Mouse (Mus musculus) kidney, embryonic 16.5 days (tissue): ENCODE measurements around the gene Kbtbd12. TPM values are rescaled to one million over a fixed set of nuclear protein-coding genes. Genes with fewer than 3 reads are reported as not detected.

Experiments used
- ATAC-seq: fragments of 200-750 bp; cut with Nextera tagmentation; 2 replicates; pipeline ENCODE4 v1.8.0; 2017; ENCODE audit warnings: moderate TSS enrichment; ENCODE audit not compliant: low FRiP score, low TSS enrichment
- H3K27ac ChIP-seq: fragments of 300-500 bp; sonication (generic); 2 replicates; pipeline ENCODE4 v1.5.1; 2014; ENCODE audit warnings: low read length
- H3K27me3 ChIP-seq: fragments of 300-500 bp; sonication (generic); 2 replicates; pipeline ENCODE4 v1.6.1; 2014; ENCODE audit warnings: low read length, control low read depth, mixed read lengths; ENCODE audit not compliant: insufficient read depth
- H3K36me3 ChIP-seq: fragments of 300-500 bp; sonication (generic); 2 replicates; pipeline ENCODE4 v1.6.1; 2014; ENCODE audit warnings: low read length, control low read depth, mixed read lengths; ENCODE audit not compliant: insufficient read depth
- H3K4me1 ChIP-seq: fragments of 300-500 bp; sonication (generic); 2 replicates; pipeline ENCODE4 v1.6.1; 2014; ENCODE audit warnings: low read length, control low read depth, mixed read lengths; ENCODE audit not compliant: insufficient read depth
- H3K4me2 ChIP-seq: fragments of 300-500 bp; sonication (generic); replicated peaks from 2 replicates; pipeline ENCODE4 v1.6.1; 2014; ENCODE audit warnings: low read depth, low read length
- H3K4me3 ChIP-seq: fragments of 300-500 bp; sonication (generic); 2 replicates; pipeline ENCODE4 v1.5.1; 2014; ENCODE audit warnings: mild to moderate bottlenecking, low read length
- H3K9ac ChIP-seq: fragments of 300-500 bp; sonication (generic); replicated peaks from 2 replicates; pipeline ENCODE4 v1.6.1; 2014; ENCODE audit warnings: low read length
- H3K9me3 ChIP-seq: fragments of 300-500 bp; sonication (generic); 2 replicates; pipeline ENCODE4 v1.6.1; 2016; ENCODE audit warnings: low read length, control low read depth
- WGBS: fragments of 180-500 bp; shearing (Covaris S2); extraction: QIAGEN DNeasy Blood & Tissue Kit; methylation state at CpG from one replicate; pipeline ENCODE4 v1.1.7; 2014; 5-methylcytosine and 5-hydroxymethylcytosine counted together
- polyA plus RNA-seq: library from polyadenylated mRNA; unstranded; fragments of >200 nt; fragmentation: Nextera tagmentation; extraction: Ambion mirVana; gene quantifications from 2 replicates; pipeline ENCODE4 v1.2.1, GENCODE M21; 2015

The Kbtbd12 gene
- polyA plus RNA-seq, 1 experiment from 2014 or later: 0.84 TPM

GRCm38 (mm10) chr6:88540093-88540755 lies 97.5 kb downstream of the Kbtbd12 start:
- Histone ChIP-seq H3K9ac (no peak overlapping the region), H3K9me3 (no peaks in the 10 kb centered on the region), H3K4me1 (no peaks in the 10 kb centered on the region), H3K27me3 (peaks cover 7% of the 10 kb centered on the region; the same call in 1 of the 2 replicates), H3K36me3 (no peaks in the 10 kb centered on the region), H3K4me3 (no peak overlapping the region), H3K27ac (no peak overlapping the region), H3K4me2 (no peak overlapping the region)
- WGBS: 43% methylated on average over 2 of the region's 2 CpGs
- no peak for ATAC-seq

GRCm38 (mm10) chr6:88530306-88530705 lies 107.4 kb downstream of the Kbtbd12 start:
- no peak overlapping the region for H3K4me2 ChIP-seq
- no peaks in the 10 kb centered on the region for H3K4me1 ChIP-seq
- no peak overlapping the region for H3K4me3 ChIP-seq
- H3K27ac ChIP-seq: no peak overlapping the region
- H3K9ac ChIP-seq: no peak overlapping the region
- no peak for ATAC-seq
- no peaks in the 10 kb centered on the region for H3K36me3 ChIP-seq
- no peaks in the 10 kb centered on the region for H3K9me3 ChIP-seq
- H3K27me3 ChIP-seq: no peaks in the 10 kb centered on the region

- 89% methylated on average over 4 of the region's 4 CpGs for WGBS
- Histone ChIP-seq H3K9me3 (no peaks in the 10 kb centered on the region), H3K27me3 (no peaks in the 10 kb centered on the region), H3K4me2 (no peak overlapping the region), H3K36me3 (no peaks in the 10 kb centered on the region), H3K9ac (no peak overlapping the region), H3K4me3 (no peak overlapping the region), H3K27ac (no peak overlapping the region), H3K4me1 (peaks cover 6% of the 10 kb centered on the region)
- ATAC-seq: no peak
Observed at GRCm38 (mm10) chr6:88524056-88524455, 113.7 kb downstream of the Kbtbd12 start.

GRCm38 (mm10) chr6:88523451-88523850 lies 114.3 kb downstream of the Kbtbd12 start:
- WGBS: 74% methylated on average over 3 of the region's 3 CpGs
- ATAC-seq: no peak
- H3K4me2 ChIP-seq: no peak overlapping the region

GRCm38 (mm10) chr6:88523043-88523442 lies 114.7 kb downstream of the Kbtbd12 start:
- H3K27ac ChIP-seq: no peak overlapping the region
- peaks cover 6% of the 10 kb centered on the region for H3K4me1 ChIP-seq
- no peaks in the 10 kb centered on the region for H3K27me3 ChIP-seq
- H3K4me2 ChIP-seq: no peak overlapping the region
- H3K4me3 ChIP-seq: no peak overlapping the region
- no peaks in the 10 kb centered on the region for H3K9me3 ChIP-seq
- no peak for ATAC-seq
- WGBS: 70% methylated on average over 3 of the region's 3 CpGs
- no peak overlapping the region for H3K9ac ChIP-seq
- no peaks in the 10 kb centered on the region for H3K36me3 ChIP-seq

More at GRCm38 (mm10) chr6:88523451-88523850, 114.3 kb downstream of the Kbtbd12 start:
- Histone ChIP-seq H3K36me3 (no peaks in the 10 kb centered on the region), H3K4me1 (peaks cover 6% of the 10 kb centered on the region), H3K27me3 (no peaks in the 10 kb centered on the region), H3K9me3 (no peaks in the 10 kb centered on the region), H3K4me3 (no peak overlapping the region), H3K27ac (no peak overlapping the region), H3K9ac (no peak overlapping the region)

- Histone ChIP-seq H3K4me2 (no peak overlapping the region), H3K27me3 (no peaks in the 10 kb centered on the region), H3K27ac (no peak overlapping the region), H3K9me3 (no peaks in the 10 kb centered on the region), H3K9ac (no peak overlapping the region), H3K4me3 (no peak overlapping the region), H3K36me3 (no peaks in the 10 kb centered on the region), H3K4me1 (peaks cover 9% of the 10 kb centered on the region)
- ATAC-seq: no peak
- 58% methylated on average over 3 of the region's 3 CpGs for WGBS
Observed at GRCm38 (mm10) chr6:88522606-88523005, 115.1 kb downstream of the Kbtbd12 start.

GRCm38 (mm10) chr6:88521821-88522220 lies 115.9 kb downstream of the Kbtbd12 start:
- no peak overlapping the region for H3K27ac ChIP-seq
- H3K4me3 ChIP-seq: no peak overlapping the region
- H3K4me2 ChIP-seq: no peak overlapping the region
- H3K9me3 ChIP-seq: no peaks in the 10 kb centered on the region
- 0 out of 2 replicates have a peak, but pooled peaks cover under 1% of the 10 kb centered on the region for H3K36me3 ChIP-seq
- no peaks in the 10 kb centered on the region for H3K27me3 ChIP-seq
- WGBS: 84% methylated on average over 7 of the region's 7 CpGs
- peaks cover 16% of the 10 kb centered on the region for H3K4me1 ChIP-seq
- ATAC-seq: no peak
- H3K9ac ChIP-seq: no peak overlapping the region

GRCm38 (mm10) chr6:88518404-88519263 lies 119.1 kb downstream of the Kbtbd12 start, which contains the start of gene Sec61a1:
Sec61a1 (minus strand) TSS chr6:88518905.
- Histone ChIP-seq H3K27ac (peak within 1 kb of the TSS; percentile 94), H3K27me3 (no peaks in the 10 kb centered on the region), H3K4me1 (peaks cover 20% of the 10 kb centered on the region), H3K9me3 (no peaks in the 10 kb centered on the region), H3K9ac (peak within 1 kb of the TSS; percentile 97), H3K36me3 (peaks cover 28% of the 10 kb centered on the region), H3K4me3 (peak within 1 kb of the TSS; percentile 99), H3K4me2 (peak within 1 kb of the TSS; percentile 96)
- ATAC-seq: peak; percentile 98
- under 1% methylated on average over 79 of the region's 80 CpGs for WGBS

- H3K4me3 ChIP-seq: peak overlapping the region; percentile 99
- no peak for ATAC-seq
- H3K4me2 ChIP-seq: peak overlapping the region; percentile 84
- H3K9me3 ChIP-seq: no peaks in the 10 kb centered on the region
- peak overlapping the region; percentile 97 for H3K9ac ChIP-seq
- peaks cover 34% of the 10 kb centered on the region for H3K36me3 ChIP-seq
- peaks cover 20% of the 10 kb centered on the region for H3K4me1 ChIP-seq
- H3K27me3 ChIP-seq: no peaks in the 10 kb centered on the region
- H3K27ac ChIP-seq: peak overlapping the region; percentile 86
- WGBS: 5% methylated on average over 18 of the region's 18 CpGs
Observed at GRCm38 (mm10) chr6:88517701-88518403, 119.9 kb downstream of the Kbtbd12 start.
